Mouse (Mus musculus) erythroblast, adult 5-6 weeks (primary cell): ENCODE data around the gene Il1f10. TPM values are rescaled to one million over a fixed set of nuclear protein-coding genes. Genes with fewer than 3 reads are reported as not detected.

ENCODE experiments used
- ATAC-seq: replicated peaks from 2 replicates; pipeline ENCODE4 v1.8.0; 2016; ENCODE audit warnings: moderate number of reproducible peaks, mild to moderate bottlenecking, moderate TSS enrichment, inconsistent platforms; ENCODE audit not compliant: poor library complexity, low FRiP score, severe bottlenecking
- total RNA-seq, 2 experiments: library from RNA; stranded (forward) in 1 of 2; stranded (reverse) in 1 of 2; fragments of 150-400 nt in 1 of 2; fragments of 200-764, 138-1000 nt in 1 of 2; gene quantifications; 2 replicates each; pipeline versions ENCODE4 v1.2.3 to v1.2.4; 2015 to 2017; ENCODE audit warnings: low replicate concordance in 2 of 2

Il1f10 gene
- total RNA-seq (2015; ENCODE audit: low replicate concordance) (not detected in 2 replicates), total RNA-seq (2017; ENCODE audit: low replicate concordance) (not detected in 2 replicates)

DNA sequence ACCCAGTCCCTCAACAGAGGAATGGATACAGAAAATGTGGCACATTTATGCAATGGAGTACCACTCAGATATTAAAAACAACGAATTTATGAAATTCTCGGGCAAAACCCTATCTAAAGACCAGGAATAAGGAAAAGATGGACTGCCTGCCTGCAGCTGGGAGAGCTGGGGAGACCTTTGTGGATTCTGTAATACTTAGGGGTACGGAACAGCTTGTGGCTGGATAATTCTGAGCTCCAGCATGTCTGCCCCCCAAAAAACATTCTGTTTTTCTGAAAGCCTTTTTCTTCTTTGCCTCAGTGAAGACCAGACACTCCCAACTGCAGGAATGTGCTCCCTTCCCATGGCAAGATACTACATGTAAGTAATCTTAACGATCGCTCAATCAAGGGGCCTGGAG lies at the start of gene Il1f10:
Il1f10 (plus strand) TSS at position 301 of the 400 bp plus-strand sequence.
- ATAC-seq, result no peak

DNA sequence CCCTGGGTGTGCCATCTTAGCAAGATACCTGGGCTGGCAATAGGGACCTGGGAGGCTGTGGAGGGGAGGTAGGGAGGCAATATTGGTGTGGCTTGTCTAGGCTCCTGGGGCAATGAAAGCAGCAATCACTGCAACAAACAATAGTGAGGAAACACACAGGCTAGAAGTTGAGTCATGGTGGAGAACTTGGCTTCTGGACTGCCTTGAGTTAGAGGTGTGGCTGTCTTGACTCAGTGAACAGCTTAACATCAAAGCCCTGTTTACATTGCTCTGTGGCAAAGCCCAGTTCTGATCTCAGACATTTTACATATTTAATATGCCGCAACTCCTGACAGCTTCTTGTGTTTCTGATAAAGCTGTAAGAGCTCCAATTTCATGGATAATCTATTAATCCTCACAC lies 23.5 kb upstream of the Il1f10 start:
- no peak for ATAC-seq

DNA sequence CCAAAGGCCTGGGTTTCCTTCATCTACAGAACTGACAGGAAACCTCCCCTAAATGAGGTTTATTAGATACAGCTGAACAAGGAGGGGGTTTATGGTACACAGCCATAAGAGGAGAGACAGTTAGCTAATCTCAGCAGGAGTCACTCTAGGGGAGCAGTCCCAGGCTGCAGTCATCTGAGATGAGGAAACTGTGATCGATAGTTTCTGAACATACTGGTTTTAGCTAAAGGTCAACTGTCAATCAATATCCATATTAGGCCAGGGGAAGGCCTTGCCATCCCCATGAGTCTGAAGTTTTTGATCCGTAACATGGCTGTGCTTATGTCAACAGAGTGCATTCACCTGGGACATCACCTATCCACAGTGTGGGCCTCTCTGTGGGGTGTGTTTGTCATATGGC lies 17.4 kb upstream of the Il1f10 start:
- ATAC-seq, result no peak

DNA sequence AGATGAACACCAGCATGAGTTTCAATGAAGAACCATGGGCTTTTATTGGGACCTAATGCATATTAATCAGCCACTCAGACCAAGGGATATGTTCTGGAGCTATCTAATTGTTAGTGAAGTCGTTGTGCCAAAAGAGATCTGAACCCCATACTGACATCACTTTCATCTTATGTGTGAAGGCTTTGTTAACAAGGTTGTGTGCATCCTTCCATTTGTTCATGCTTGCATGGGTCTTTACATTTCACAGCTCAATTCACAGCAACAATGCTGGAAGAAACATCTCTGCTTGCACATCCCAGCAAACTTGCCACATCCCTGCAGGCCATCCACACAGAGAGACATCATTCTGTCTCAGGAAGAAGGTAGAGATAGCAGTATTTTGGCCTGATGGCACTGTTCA lies 15.8 kb upstream of the Il1f10 start:
- ATAC-seq, result no peak

DNA sequence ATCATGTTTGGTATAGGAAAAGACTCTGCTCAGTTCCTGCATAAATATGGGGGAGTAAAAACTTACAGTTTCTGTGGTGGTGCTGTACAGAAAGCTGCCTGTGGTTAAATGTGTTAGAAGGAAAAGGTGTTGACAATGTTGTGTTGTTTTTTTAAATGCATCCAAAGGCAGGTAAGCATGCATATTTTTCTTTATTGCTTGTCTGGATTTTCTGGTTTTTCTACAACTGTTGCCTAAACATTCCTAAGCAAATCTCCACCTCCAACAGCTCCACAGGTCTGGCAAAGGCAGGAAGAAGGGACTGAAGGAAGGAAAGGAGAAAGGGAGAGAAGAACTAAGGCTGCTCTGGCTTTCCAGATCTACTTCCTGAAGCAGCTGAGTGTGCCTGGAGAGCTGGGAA lies 14.3 kb upstream of the Il1f10 start, which contains the start of gene Il1f5:
Il1f5 (plus strand) TSS at position 301 of the 400 bp plus-strand sequence.
- ATAC-seq, result no peak

DNA sequence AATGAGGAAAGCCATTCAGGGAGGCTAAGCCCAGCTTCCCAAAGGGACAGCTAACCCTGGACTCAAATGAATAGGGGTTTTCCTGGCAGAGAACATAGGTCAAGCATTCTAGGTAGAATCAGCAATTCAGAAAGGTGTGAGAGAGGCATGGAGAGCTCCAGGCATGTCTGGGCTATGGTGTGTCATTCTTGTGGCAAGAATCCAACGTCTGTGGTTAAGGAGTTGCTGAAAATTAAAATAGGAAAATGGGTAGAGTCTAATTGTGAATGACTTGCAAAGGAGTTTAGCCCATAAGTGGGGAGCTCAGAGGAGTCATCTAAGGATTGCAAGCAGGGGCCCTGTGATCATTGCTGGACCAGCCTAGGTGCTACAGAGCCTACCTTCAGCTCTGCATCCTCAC lies 3.6 kb downstream of the Il1f10 start:
- no peak for ATAC-seq

DNA sequence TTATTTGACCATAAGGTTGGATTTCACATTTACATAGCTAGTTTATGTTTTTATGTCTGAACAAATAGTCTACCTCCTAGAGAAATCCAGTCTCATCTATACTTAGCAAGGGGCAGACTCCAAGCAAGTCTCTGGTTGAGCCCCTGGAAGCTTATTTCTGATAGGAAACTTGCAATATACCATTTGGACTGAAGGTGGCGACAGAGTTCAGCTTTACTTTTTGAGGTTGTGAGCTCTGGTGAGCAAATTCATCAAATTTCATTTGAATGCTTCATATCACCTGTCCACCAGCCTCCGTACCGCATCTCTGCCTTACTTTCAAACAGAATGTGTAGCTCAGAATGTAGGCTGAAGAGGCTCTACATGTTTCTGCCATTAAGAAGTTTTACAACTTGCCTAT lies 5.8 kb downstream of the Il1f10 start:
- no peak; the same call in 1 of the 2 replicates for ATAC-seq

DNA sequence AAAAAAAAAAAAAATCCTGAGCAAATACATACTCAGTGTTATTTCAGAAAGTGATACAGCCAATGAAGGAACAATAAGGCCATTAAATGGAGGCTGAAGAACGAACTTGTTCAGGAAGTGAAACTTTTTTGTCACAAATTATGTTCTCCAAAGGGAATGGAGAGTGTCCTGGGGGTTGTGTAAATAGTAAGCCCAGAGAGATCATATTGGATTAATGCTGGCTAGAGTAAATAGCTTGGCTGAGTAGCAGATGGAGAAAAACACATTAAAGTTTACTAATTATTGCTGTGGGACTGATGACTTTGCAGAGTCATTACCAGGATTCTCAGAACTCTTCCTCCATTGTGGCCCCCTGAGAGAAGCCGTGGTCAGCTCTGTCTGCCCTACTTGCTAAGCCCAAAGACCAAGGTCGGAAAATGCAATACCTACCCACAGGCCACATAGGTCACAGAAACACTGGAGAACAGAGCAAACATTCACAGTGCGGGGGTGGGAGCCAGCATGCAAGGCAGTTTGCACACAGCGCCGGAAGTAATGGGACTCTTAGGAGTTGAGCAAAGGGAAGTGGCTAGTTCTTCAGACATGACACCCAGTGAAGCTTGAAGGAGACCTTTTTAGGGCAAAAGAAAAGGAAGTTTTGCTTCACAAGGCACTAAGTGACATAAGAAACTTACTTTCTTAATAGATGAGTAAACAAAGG lies 20.5 kb downstream of the Il1f10 start:
- ATAC-seq, result no peak

DNA sequence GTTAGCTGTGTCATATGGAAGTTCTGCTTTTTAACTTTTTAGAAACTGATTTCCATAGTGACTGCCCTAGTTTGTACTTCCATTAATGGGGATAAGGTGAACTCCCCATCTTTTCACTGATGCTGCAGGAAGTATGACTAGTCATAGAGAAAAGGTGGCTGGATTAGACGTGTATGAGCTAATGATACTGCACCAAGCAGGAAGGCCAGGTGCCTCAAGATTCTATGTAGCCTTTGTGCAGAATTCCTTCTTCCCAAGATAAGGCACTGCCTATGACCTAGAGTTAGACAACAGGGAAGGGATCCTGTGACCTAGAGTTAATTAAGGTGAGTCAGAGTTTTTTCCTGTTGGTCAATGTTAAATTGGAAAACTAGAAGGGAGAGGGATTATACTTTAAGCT lies 25.9 kb downstream of the Il1f10 start:
- ATAC-seq, result no peak

DNA sequence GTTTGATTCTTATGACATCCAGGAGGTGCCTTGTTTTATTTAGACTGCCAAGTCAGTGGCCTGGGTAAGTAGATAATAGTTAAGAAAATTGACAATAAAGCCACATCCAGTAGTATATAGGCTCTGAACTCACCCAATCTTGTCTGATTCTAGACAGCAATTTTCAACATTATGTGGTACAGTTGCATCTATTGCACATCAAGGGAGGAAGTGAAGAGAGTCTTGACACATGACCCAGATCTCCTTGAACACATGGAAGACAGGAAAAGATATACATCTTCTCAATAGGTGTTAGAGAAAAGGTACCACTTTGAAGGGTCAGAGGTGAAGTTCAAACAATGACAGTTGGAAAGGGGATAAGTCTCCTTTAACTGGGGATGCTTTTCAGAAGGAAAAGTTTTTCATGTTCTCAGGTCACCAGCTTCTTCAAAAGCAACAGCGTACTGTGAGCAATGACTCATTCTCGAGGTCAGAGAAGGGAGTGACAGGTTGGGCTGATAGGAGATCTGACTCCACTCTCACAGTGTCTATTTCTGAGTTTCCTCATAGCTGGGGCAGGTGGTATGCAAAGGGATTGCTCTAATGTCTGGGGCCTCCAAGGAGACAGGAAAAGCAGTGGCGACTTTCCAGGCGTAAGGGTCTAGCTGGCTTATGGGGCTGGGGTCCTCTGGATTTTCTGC lies 27.1 kb downstream of the Il1f10 start:
- no peak for ATAC-seq

DNA sequence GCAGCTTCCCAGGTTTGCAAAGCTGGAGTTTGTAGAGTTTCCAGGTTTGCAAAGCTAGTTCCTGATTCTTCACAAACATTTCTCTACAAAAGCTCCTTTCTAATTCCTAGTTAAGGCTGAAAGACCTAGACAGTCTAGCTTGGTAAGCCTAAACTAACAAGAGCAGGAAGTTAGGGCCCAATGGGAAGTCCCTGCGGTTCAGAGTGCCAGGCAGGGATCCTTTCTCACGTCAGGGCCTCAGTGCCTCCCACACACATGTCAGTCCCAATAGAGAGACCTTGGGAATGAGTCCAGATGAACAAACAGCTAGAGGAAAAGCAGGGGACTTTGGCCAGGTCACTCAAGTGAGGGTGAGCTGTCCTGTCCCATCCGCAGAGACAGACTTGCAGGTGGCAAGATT lies 44.3 kb downstream of the Il1f10 start:
- no peak for ATAC-seq

DNA sequence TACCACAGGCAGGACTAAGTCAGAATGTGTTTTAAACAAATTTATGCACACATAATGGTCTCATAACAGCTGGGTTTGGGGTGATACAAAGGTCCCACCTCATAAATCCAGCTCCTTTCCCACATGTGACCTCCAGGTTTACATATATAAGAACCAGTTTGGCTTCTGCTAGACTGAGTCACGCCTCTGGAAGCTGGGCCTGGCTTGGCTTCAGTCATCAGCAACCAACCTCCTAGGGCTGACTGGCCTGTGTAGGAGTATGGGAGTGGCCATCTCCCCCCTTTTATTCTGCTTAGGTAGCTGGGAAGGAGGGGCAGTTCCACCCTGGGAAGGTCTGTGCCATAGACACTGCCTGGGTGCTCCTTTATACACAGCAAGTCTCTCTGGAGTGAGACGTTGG lies 45.5 kb downstream of the Il1f10 start, which contains the start of gene Il1rn:
Il1rn (plus strand) TSS at position 309 of the 400 bp plus-strand sequence.
- no peak for ATAC-seq

DNA sequence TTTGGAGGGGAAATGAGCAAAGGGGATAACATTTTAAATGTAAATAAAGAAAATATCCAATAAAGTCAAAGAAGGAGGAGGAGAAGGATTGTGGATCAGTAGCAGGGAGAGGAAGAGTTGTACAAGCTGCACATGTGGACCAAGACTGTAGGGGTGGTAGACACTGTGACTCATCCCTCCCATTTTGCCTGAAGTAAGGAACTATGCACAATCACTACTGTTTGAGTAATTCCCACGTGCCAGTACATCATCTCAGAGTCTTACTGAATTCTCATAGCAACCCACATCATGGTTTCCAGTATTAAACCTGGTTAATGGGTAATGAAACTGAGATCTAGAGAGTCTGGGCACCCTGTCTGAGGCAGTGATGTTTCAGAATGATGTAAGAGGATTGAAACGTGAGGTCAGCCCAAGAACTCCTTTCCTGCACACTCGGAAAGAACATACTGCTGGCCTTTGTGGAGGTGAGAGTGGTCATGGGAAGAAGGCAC lies 50.4 kb downstream of the Il1f10 start:
- no peak for ATAC-seq

Other genes with a start within 250 kb of the Il1f10 start
- 5.4 and 9.8 TPM in 2 replicates for gene Hnmt, start 241.8 kb upstream of the Il1f10 start, total RNA-seq (2015; ENCODE audit: low replicate concordance)
- gene Hnmt, start 241.8 kb upstream of the Il1f10 start, total RNA-seq (2017; ENCODE audit: low replicate concordance), result 8.6 TPM in 2 replicates
- gene Tbpl2, start 194.6 kb upstream of the Il1f10 start, total RNA-seq (2015; ENCODE audit: low replicate concordance), result not detected in 2 replicates
- gene Tbpl2, start 194.6 kb upstream of the Il1f10 start, total RNA-seq (2017; ENCODE audit: low replicate concordance), result not detected in 2 replicates
- not detected in 2 replicates for gene Il1f8, start 138.0 kb upstream of the Il1f10 start, total RNA-seq (2015; ENCODE audit: low replicate concordance)
- not detected in 2 replicates for gene Il1f8, start 138.0 kb upstream of the Il1f10 start, total RNA-seq (2017; ENCODE audit: low replicate concordance)
- gene Il1f9, start 104.7 kb upstream of the Il1f10 start, total RNA-seq (2015; ENCODE audit: low replicate concordance), result 5.9 and 26.1 TPM in 2 replicates
- 6.1 and 7.1 TPM in 2 replicates for gene Il1f9, start 104.7 kb upstream of the Il1f10 start, total RNA-seq (2017; ENCODE audit: low replicate concordance)
- gene Il1f6, start 75.8 kb upstream of the Il1f10 start, total RNA-seq (2015; ENCODE audit: low replicate concordance), result not detected in 2 replicates
- not detected in 2 replicates for gene Il1f6, start 75.8 kb upstream of the Il1f10 start, total RNA-seq (2017; ENCODE audit: low replicate concordance)
- not detected in 2 replicates for gene Il1f5, start 14.2 kb upstream of the Il1f10 start, total RNA-seq (2015; ENCODE audit: low replicate concordance)
- gene Il1f5, start 14.2 kb upstream of the Il1f10 start, total RNA-seq (2017; ENCODE audit: low replicate concordance), result 0.70 TPM in 1 of 2 replicates, not detected in the other
- 10.7 and 15.4 TPM in 2 replicates for gene Il1rn, start 45.7 kb downstream of the Il1f10 start, total RNA-seq (2015; ENCODE audit: low replicate concordance)
- gene Il1rn, start 45.7 kb downstream of the Il1f10 start, total RNA-seq (2017; ENCODE audit: low replicate concordance), result 3.9 and 8.9 TPM in 2 replicates
- 5.6 and 8.4 TPM in 2 replicates for gene Psd4, start 76.4 kb downstream of the Il1f10 start, total RNA-seq (2015; ENCODE audit: low replicate concordance)
- 15.3 and 26.3 TPM in 2 replicates for gene Psd4, start 76.4 kb downstream of the Il1f10 start, total RNA-seq (2017; ENCODE audit: low replicate concordance)
- 2.1 TPM in 1 of 2 replicates, not detected in the other for gene Pax8, start 184.4 kb downstream of the Il1f10 start, total RNA-seq (2015; ENCODE audit: low replicate concordance)
- gene Pax8, start 184.4 kb downstream of the Il1f10 start, total RNA-seq (2017; ENCODE audit: low replicate concordance), result 0.28 and 1.1 TPM in 2 replicates